Mouse (Mus musculus): ENCODE results near the gene Nup210l.
"Not testable (repeated sequence)": the region's sequence is repeated elsewhere in the genome, so short reads cannot be mapped to it uniquely, and the experiment has no call there.

Gene Nup210l

DNA sequence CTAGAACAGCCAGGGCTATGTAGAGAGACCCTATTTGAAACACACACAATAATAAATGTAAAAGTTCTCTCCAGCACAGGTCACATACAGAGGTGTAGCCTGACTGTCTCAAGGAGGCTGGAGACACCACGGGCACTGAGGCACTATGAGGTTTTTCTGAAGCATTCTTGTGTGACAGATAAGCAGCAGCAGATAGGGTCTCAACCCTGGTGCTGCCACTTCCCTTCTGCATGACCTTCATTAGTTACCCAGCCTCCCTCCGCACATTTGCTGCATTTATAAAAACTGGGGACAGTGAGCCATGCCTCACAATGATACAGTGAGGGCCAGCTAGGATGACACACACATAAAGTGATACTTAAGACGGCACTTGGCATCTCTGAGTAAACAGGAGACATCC, 119.0 kb downstream of the Nup210l start:
- DNase-seq (ENCODE audit: low read depth): no peak

DNA sequence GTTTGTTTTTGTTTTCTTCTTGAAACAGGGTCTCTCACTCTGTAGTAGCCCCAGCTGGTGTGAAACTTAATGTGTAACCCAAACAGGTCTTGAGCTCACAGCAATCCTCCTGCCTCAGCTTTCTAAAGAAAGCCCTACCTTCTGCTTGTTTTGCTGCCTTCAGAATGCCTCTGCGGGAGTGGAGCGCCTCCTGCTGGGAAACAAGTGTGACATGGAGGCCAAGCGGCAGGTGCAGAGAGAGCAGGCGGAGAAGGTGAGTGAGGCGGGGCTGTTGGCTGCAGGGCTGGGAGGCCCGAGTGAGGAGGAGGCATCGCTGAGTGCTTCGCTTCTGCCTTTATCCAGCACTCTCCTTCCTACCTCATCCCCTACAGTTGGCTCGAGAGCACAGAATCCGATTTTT, 120.4 kb downstream of the Nup210l start:
- no peak for DNase-seq (ENCODE audit: low read depth)

DNA sequence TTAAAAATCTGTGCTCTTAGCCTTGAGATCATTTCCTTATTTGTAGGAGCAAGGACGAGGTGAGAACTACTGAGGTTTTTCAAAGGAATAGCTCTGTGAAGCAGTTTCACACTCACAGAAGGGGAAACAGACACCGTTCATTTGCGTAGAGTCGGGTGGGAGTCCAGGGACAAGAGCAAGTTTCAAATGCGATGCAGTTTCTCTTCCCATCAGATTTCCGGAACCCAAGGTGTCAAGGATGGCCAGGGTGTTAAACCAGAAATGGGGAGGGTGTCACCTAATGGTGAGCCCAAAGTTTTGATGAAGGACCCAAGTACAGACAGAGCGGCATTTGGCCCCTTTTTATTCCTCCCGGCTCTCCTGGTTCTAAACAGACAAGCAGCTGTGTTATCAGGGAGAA, 127.1 kb downstream of the Nup210l start:
- no peak for DNase-seq (ENCODE audit: low read depth)

DNA sequence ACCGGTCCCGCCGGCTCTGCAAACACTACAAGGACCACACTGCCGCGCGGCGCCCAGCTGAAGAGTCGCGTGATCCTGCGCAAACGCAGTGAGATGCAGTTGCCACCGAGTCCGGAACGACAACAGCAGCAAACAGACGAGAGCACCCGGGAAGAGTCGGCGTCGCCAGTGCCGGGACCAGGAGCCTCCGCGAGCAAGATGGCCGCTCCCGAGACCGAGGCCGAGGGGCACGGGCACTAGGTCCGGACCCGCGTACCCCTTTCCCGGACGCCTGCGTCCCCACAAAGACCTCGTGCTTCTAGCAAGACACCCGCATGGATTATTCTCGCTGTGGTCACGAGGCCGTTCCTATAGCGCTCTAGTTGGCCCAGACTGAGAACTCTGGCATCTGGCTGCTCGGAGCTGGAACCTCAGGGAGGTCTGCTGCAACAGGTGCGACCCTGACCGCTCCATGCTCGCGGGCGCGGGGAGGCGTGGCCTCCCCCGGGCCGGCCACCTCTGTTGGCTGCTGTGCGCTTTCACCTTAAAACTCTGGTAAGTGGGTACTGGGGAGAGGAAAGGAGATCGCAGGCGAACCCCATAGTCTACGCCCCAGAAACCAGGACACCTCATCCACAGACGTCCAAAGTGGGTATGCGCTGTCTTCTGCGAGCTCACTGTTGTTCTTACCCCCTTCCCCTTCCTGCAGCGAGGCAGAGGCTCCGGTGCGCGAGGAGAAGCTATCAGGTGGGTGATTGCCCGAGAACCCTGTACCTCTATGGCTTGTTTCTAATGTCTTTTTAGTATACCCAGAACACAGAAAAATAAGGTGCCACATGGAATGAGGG, 127.8 kb downstream of the Nup210l start, which contains the start of gene Jtb:
Jtb (plus strand) TSS at position 91 of the 827 bp plus-strand sequence.
- DNase-seq (ENCODE audit: low read depth): peak; percentile 93

DNA sequence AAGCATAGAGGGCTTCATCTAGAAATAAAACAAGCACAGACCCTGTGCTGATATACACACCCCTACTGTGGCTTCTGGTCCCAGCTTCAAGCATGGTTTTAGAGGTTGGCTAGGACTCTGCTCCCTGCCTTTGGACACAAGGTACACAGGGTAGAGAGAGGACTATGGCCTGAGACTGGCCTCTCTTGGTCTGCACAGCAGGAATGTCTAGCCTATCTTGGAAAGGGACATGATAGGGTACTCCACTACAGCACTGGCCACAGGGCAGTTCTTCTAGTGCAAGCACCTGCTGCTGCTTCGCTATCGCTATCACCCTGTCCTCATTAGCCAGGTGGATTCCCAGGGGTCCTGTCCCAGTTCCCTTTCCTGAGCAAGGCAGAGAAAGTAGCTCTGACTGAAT, 137.3 kb downstream of the Nup210l start:
- DNase-seq (ENCODE audit: low read depth): no peak

DNA sequence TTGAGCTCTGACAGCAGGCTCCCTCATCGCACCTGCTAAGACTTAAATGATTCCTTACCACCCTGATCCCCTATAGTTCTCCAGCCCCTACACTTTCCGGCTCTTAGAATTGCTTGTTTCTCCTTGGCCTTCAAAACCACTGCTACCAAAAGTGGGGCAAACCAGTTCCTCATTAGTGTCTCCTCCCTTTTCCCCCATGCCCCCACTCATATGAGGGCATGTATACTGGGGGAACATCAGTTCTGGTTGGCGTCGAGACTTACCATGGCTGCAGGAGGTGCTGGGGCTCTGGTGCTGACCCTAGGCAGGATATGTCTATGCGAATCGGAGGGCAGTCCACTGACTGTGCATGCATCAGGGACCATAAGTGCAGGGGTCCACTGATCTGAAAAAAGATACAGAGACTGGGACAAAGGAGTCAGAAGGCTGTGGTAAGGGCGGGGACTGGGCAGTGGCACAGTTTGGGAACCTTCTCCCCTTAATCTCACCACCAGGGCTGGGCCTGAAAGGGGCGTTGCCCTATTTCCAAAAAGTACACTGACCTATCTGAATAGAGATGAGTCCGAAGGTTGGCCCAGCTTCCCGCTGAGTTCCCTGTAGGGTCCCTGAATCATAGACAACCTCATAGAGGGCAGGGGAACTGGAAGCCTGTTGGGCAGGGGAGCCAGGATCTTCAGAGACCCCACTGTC, 137.9 kb downstream of the Nup210l start:
- no peak for DNase-seq (ENCODE audit: low read depth)

DNA sequence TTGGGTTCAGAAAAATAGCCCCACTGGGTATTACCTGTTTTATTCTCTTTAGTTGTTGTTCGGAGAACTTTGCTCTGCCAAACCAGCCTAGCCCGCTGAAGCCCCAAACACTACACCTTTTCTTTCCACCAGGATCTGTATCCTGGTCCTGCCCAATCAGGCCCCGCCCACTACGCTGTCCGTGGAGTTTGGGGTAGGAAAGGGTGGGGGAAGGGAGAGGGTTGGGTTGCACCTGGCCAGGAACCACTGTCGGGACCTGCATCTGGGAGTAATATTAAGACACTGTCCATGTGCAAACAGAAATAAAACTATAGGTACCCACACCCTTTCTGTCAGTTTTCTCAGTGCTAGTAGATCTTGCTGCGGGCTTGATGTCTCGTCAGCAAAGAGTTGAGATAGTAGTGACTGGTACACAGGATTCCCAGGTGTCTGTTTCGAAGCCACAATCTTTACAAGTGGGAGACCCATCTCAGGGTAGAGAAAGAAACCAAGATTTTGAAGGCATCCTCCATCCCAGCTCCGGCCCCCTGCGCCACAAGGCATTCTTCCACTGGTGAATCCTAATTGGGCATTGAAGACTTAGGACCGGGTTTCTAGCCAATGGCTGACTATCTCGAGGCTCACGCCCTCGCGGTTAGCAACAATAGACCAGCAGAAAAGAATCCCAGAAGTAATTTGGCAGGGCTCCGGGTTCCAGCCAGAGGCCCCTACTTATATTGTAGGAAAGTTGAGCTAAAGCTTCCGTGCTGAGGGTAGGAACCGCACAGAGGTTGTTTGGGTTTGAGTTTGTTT, 139.2 kb downstream of the Nup210l start, which contains the start of gene Creb3l4:
Creb3l4 (minus strand) TSS at position 529 of the 792 bp plus-strand sequence.
- DNase-seq (ENCODE audit: low read depth): no peak

DNA sequence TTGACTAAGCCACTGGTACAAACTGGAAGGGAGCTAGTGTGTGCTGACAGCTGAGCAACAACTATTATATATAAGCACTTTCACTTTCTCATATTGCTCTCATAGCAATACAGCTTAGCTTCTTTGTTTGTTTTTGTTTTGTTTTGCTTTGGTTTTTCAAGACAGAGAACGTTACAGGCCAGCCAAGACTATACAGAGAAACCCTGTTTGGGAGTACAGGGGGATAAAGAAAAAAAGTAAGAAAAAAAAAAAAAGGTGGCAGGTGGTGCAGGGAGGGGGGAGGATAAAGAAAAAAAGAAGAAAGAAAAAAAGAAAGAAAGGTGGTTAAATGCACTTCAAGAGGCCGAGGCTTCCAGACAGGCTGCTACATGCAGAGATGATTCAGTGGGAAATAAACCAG, 141.5 kb downstream of the Nup210l start:
- DNase-seq (ENCODE audit: low read depth): no peak

DNA sequence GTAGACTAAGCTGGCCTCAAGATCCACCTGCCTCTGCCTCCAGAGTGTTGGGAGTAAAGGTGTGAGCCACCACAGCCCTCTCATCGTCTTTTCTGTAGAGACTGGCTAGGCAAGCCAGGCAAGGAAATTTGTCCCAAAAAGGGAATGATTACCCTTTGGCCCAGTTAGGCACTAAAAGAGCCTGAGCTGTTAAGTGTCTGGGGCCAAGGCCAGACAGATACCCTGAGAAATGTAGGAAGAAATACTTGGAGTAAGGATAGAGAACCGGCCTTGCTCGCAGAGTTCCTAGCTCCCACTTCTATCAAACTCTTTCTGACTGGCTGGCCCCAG, 143.7 kb downstream of the Nup210l start:
- no peak for DNase-seq (ENCODE audit: low read depth)

DNA sequence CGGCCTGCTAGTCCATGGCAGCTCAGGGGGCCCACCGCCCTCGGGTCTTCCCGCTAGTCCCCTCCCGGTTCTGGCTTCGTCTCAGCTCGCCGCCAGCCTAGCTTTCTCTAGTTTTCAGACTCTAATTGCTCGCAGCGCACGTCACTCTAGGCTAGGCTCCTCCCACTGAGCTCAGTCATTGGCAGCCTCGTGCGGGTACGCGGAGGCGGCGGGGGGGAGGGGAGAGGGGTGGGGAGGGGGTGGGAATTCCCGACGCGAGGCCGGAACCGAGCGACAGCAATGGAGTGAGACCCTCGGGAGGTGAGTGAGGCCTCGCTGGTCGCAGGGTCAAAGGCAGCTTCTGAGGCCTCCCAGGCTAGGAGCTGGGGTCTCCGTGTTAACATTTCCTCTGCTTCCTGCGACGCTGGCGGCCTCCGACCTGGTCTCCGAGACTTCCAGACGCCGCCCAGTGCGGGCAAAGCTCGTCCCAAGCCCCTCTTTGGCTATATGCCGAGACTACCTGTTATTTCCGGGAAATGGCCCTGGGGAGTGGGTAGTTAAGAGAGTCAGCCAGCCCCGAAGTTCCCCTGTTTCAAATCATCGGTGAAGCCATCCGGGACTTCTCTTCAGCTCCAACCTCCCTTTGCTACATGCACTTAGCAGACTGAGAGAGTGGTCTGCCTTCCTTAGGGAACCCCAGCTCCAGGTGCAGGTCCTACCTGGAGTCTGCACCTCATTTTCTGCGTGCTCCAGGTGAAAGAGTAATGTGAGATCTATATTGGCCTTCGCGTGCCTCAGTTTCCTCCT, 144.2 kb downstream of the Nup210l start, which contains the start of gene Slc39a1:
Slc39a1 (plus strand) TSS at position 213 of the 786 bp plus-strand sequence.
- peak; percentile 93 for DNase-seq (ENCODE audit: low read depth)

DNA sequence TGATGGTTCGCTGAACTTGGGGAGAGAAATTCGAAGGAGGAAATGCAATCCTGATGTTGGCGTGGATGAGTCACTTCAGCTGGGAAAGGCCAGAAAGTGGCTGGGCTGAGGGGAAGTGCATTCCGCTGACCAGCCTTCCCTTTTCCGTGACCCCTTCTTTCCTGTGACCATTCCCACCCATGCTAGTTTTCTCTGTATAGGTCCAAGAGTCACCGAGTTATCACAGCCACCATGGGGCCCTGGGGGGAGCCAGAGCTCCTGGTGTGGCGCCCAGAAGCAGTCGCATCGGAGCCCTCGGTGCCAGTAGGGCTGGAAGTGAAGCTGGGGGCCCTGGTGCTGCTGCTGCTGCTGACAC, 144.8 kb downstream of the Nup210l start:
- peak; percentile 55 for DNase-seq (ENCODE audit: low read depth)

DNA sequence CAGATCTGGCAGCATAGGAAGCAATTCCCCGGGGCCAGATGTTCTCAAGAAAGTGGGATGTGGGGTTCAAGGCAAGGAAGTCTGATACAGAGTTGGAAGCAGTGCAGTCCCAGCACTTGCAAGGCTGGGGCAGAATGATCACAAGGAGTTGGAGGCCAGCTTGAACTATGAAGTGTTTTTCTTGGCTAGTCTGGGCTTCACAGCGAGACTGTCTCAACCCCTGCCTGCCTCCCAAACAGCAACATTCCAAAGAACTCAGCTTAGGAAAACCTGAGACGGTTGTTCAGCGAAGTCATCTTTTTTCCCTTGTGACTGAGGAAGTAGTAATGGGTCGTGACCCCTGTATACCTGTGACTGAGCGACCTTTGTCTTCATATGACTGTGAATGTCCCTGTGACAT, 146.9 kb downstream of the Nup210l start:
- DNase-seq (ENCODE audit: low read depth): no peak

DNA sequence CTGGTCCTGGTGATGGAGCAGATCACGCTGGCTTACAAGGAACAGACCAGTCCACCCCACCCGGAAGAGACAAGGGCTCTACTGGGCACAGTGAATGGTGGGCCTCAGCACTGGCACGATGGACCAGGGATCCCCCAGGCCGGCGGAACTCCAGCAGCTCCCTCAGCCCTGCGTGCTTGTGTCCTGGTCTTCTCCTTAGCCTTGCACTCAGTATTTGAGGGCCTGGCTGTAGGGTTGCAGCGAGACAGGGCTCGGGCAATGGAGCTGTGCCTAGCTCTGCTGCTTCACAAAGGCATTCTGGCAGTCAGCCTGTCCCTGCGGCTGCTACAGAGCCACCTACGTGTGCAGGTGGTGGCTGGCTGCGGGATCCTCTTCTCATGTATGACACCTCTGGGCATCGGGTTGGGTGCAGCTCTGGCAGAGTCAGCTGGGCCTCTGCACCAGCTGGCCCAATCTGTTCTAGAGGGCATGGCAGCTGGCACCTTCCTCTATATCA, 147.8 kb downstream of the Nup210l start:
- DNase-seq (ENCODE audit: low read depth): not testable (repeated sequence)

DNA sequence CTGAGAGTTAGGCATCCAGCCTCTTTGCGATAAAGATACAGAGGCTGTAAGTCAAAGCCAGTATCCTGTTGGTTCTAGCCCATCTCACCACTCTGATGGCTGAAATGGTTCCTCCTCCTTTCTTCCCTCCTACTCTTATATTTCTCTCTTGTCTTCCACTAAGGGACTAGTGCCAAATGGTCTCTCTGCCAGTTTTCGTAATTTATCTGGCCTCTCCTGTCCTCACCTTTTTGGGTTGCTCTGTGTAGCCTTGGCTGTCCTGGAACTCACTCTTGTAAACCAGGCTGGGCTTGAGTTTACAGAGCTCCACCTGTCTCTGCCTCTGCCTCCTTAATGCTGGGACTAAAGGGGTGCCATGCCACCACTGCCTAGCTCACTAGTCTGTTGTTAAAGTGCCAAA, 148.7 kb downstream of the Nup210l start:
- not testable (repeated sequence) for DNase-seq (ENCODE audit: low read depth)

DNA sequence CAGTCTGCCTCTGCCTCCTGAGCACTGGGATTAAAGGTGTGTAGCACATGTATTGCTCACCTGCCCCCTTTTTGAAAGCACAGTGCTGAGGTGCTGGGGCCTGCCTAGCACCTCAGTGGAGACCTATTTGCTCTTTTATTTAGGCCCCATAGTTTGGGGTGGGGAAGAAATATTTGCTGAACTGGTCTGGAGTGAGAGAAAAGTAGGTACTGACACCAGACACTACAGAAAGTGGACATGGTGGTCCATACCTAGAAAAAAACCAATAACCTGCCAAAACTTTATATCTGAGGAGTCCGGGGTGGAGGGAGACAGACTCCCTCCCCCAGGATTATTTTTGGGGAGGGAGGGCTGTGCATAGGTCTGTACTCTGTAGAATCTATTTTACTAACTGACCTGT, 149.2 kb downstream of the Nup210l start:
- not testable (repeated sequence) for DNase-seq (ENCODE audit: low read depth)

DNA sequence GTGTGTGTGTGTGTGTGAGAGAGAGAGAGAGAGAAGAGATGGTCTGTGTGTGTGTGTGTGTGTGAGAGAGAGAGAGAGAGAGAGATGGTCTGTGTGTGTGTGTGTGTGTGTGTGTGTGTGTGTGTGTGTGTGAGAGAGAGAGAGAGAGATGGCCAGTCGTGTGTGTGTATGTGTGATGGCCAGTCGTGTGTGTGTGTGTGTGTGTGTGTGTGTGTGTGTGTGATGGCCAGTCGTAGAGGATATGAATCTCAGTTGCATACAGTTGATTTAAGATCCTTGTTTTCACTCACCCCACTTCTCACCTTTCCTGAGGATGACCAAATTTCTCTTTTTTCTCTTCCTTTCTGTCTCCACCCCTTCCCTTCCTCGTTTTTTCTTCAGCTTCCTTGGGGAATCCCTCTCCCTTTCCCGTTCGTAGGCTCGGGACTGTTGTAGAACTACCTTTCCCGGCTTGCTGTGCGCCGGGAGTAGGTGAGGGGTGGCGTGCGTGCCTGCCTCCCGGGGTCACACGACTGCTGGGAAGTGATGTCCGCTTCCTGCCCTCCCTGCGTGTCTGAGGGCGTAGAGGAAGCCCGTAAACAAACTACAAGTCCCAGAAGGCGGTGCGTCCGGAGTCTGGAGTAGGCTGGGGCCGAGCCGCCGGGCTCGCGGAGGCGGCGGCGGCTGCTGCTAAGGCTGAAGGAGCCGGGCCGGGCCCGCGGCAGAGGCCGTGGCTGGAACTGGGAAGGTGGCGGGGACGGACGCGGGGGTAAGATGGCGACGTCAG, 149.9 kb downstream of the Nup210l start, which contains the start of gene Crtc2:
Crtc2 (plus strand) TSS at position 511 of the 766 bp plus-strand sequence.
- DNase-seq (ENCODE audit: low read depth): peak; percentile 96

DNA sequence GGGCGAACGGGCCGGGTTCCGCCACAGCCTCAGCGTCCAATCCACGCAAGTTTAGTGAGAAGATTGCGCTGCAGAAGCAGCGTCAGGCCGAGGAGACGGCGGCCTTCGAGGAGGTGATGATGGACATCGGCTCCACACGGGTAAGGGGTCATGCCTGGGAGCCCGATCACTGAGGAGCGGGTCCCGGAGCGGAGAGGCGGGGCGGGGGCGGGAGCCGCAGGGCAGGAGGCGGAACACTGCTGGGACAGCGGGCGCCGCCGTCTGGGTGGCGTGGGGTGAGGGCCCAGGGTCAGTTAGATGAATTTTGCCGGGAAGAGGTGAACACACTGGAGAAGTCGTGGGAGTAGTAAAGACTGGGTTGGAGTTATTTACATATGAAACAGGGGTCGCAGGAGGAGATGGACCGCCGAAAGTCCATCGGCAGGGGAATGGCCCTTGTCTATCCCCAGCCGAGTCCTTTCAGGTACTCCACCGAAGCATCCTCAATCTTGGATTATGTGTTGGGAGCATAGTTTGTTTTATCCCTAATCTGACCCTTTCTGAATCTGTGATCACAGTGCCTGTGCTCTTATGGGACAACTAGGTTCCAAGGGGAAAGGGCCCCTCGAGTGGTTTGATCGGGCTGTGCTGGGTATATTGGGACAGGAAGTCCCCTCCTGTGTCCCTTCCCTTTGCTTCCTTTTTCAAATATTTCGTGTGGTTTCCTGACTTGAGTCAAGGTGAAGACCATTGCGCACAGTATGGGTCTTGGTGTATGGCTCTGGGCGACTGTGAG, 150.7 kb downstream of the Nup210l start:
- DNase-seq (ENCODE audit: low read depth): peak; percentile 56

DNA sequence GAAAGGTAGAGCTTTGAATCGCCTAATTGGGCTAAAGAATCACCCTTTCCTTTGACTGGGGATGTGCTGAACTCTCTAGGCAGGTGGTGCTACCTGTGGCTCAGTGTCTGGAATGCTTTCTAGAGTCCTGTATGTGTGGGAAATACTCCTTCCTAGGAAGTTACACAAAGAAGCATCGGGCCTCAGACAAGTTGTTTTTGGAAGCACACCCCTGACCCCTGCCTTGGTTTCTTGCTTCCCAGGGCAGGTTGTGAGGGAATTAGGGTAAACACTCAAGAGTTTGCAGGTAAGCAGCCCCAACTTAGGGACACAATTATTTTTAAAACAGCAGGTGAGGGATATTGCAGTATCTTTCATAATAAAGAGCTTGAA, 151.2 kb downstream of the Nup210l start:
- no peak for DNase-seq (ENCODE audit: low read depth)

DNA sequence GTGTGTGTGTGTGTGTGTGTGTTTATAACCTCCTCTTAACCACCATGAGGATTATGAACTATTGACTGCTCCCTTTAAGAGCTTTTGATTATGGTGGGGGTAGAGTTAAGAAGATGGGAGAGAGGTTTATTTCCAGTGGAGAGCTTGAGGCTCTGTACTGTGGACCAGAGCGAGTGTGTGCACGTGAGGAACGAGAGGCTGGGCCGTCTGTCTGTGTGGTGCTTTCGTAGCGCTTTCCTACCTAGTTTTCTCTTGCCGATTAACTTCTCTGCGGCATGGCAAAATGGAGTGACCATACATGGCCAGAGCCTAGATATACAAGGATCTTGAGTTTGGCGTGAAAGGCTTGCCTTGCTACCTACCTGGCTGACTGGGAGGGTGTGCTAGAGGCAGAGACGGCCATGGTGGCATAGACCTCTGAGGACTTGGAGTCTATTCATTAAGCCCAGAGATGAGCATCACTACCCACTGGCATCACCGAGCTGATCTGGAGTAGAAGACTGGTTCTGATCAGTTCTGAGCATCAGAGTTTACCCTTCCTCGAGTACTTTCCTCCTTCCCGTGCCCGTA, 151.9 kb downstream of the Nup210l start:
- no peak for DNase-seq (ENCODE audit: low read depth)
